ENCODE assay signal across 8 mouse cellular contexts in genomic region chr4:53931499-53931898, GRCm38 (mm10).
DNase-seq lines count a peak whose midpoint lies in the region; ATAC-seq and TF ChIP-seq lines count a peak whose summit lies in the region.

No protein-coding gene starts in this region.

- POLR2A ChIA-PET in Patski (lab: Charles Lee) = interaction anchor here (0.6 kb wide), 1 partner anchor 1248 kb away, joined by 6 read pairs; no protein-coding TSS in a partner anchor

- no peaks in the 10 kb centered on the region for H3K9me3 ChIP-seq in limb, embryonic 13.5 days
- no peaks in the 10 kb centered on the region for H3K9me3 ChIP-seq in midbrain, embryonic 15.5 days
- no peaks in the 10 kb centered on the region for H3K9me3 ChIP-seq in stomach, postnatal 0 days (ENCODE audit: control insufficient read depth, low read length)

- no peaks in the 10 kb centered on the region for H3K36me3 ChIP-seq in limb, embryonic 13.5 days
- no peaks in the 10 kb centered on the region for H3K36me3 ChIP-seq in midbrain, embryonic 15.5 days (replicated peaks)
- no peaks in the 10 kb centered on the region for H3K36me3 ChIP-seq in stomach, postnatal 0 days (ENCODE audit: control insufficient read depth, insufficient read depth, low read length)

- in situ Hi-C loops in Patski (cut with MboI; ENCODE audit: low pct_unique_long_range_greater_than_20kb) = loop anchor here (10.0 kb wide), 1 partner anchor 1013 kb away; the partner anchor contains the start of gene Zfp462

- H3K4me1 ChIP-seq in limb, embryonic 13.5 days = peaks cover 6% of the 10 kb centered on the region
- H3K4me1 ChIP-seq in midbrain, embryonic 15.5 days = no peaks in the 10 kb centered on the region; the same call in 1 of the 2 replicates
- H3K4me1 ChIP-seq in stomach, postnatal 0 days (replicated peaks; ENCODE audit: control insufficient read depth, insufficient read depth) = no peaks in the 10 kb centered on the region

- CTCF ChIA-PET in Patski (lab: Charles Lee) = interaction anchor here (0.8 to 1.6 kb wide), 15 partner anchors 10 to 1314 kb away, joined by 3 to 11 read pairs (median 3); partner anchors contain the start of gene Zfp462

- peak overlapping the region; percentile 60 for H3K4me2 ChIP-seq in limb, embryonic 13.5 days (replicated peaks)
- peak overlapping the region; percentile 39 for H3K4me2 ChIP-seq in midbrain, embryonic 15.5 days
- H3K4me2 ChIP-seq in stomach, postnatal 0 days (replicated peaks; ENCODE audit: low read depth) = peak overlapping the region; percentile 52

- DNase-seq in 3134 (ENCODE audit: extremely low read depth, insufficient read length, low spot score) (peak; percentile 35), Patski (ENCODE audit: low read depth, low spot score) (no peak)
- DNase-seq in embryo, embryonic 10 days (ENCODE audit: low spot score) = peak; percentile 90
- peak; percentile 22 to 43 for DNase-seq in kidney, adult 8-10 months
- DNase-seq in stomach, postnatal 0 days (ENCODE audit: low spot score) = peak; percentile 65

- no peak for ATAC-seq in Patski
- ATAC-seq in granulocyte monocyte progenitor cell, adult 5-6 weeks (replicated peaks; ENCODE audit: poor library complexity, severe bottlenecking) = peak; percentile 81
- peak; percentile 61 for ATAC-seq in limb, embryonic 13.5 days (ENCODE audit: low FRiP score, low read depth)
- peak; percentile 82 for ATAC-seq in midbrain, embryonic 15.5 days (replicated peaks)
- ATAC-seq in stomach, postnatal 0 days (ENCODE audit: low FRiP score, low TSS enrichment) = peak; percentile 80

- peak overlapping the region; percentile 34 for H3K4me3 ChIP-seq in limb, embryonic 13.5 days
- H3K4me3 ChIP-seq in midbrain, embryonic 15.5 days = peak overlapping the region; percentile 18
- peak overlapping the region; percentile 6; the same call in 1 of the 2 replicates for H3K4me3 ChIP-seq in stomach, postnatal 0 days (ENCODE audit: low read depth, low read length)

- H3K27me3 ChIP-seq in Patski = no peaks in the 10 kb centered on the region
- no peaks in the 10 kb centered on the region; the same call in 1 of the 2 replicates for H3K27me3 ChIP-seq in limb, embryonic 13.5 days
- no peaks in the 10 kb centered on the region for H3K27me3 ChIP-seq in midbrain, embryonic 15.5 days (replicated peaks)
- H3K27me3 ChIP-seq in stomach, postnatal 0 days (ENCODE audit: control insufficient read depth, insufficient read depth, low read length) = no peaks in the 10 kb centered on the region

- WGBS in limb, embryonic 13.5 days = 13% methylated on average over 10 of the region's 10 CpGs
- WGBS in midbrain, embryonic 15.5 days = 11% methylated on average over 10 of the region's 10 CpGs
- 10% methylated on average over 10 of the region's 10 CpGs for WGBS in stomach, postnatal 0 days

- no peak overlapping the region for H3K27ac ChIP-seq in limb, embryonic 13.5 days
- H3K27ac ChIP-seq in midbrain, embryonic 15.5 days = no peak overlapping the region
- H3K27ac ChIP-seq in stomach, postnatal 0 days (replicated peaks) = no peak overlapping the region

- TF ChIP-seq EP300 in stomach, postnatal 0 days (optimal IDR thresholded peaks at IDR 0.05) = no peak

- TF ChIP-seq CTCF in Patski (IDR thresholded peaks at IDR 0.05) = peak; percentile 86
- TF ChIP-seq CTCF in stomach, postnatal 0 days (IDR thresholded peaks at IDR 0.05; ENCODE audit: low read depth) = peak; percentile 96

- H3K9ac ChIP-seq in limb, embryonic 13.5 days = peak overlapping the region; percentile 59; the same call in 1 of the 2 replicates
- no peak overlapping the region for H3K9ac ChIP-seq in midbrain, embryonic 15.5 days
- H3K9ac ChIP-seq in stomach, postnatal 0 days (ENCODE audit: low read length) = no peak overlapping the region
